Mouse (Mus musculus) intestine, embryonic 15.5 days (tissue): Measurements from ENCODE around the gene 6330403K07Rik. TPM values are rescaled to one million over a fixed set of nuclear protein-coding genes. Genes with fewer than 3 reads are reported as not detected.

Experiments used
- polyA plus RNA-seq: library from polyadenylated mRNA; unstranded; fragments of >200 nt; fragmentation: Nextera tagmentation; extraction: Ambion mirVana; gene quantifications from 2 replicates; pipeline ENCODE4 v1.2.1, GENCODE M21; 2015

6330403K07Rik gene
- polyA plus RNA-seq, 1 experiment from 2014 or later = 76.7 TPM

Other genes starting within 250 kb of the 6330403K07Rik start
- gene Scimp, start 220.9 kb downstream of the 6330403K07Rik start, polyA plus RNA-seq = 0.70 and 0.88 TPM in 2 replicates
- gene Rabep1, start 188.7 kb downstream of the 6330403K07Rik start, polyA plus RNA-seq = 51.4 and 53.9 TPM in 2 replicates
- gene Nup88, start 63.5 kb downstream of the 6330403K07Rik start, polyA plus RNA-seq = 100 and 104 TPM in 2 replicates
- 63.3 and 66.7 TPM in 2 replicates for gene Rpain, start 63.3 kb downstream of the 6330403K07Rik start, polyA plus RNA-seq
- gene C1qbp, start 50.5 kb downstream of the 6330403K07Rik start, polyA plus RNA-seq = 360 and 393 TPM in 2 replicates
- 15.0 and 16.0 TPM in 2 replicates for gene Dhx33, start 29.1 kb downstream of the 6330403K07Rik start, polyA plus RNA-seq
- gene Mis12, start 13.9 kb downstream of the 6330403K07Rik start, polyA plus RNA-seq = 34.3 and 35.5 TPM in 2 replicates
- 63.4 and 71.8 TPM in 2 replicates for gene Derl2, start 13.7 kb downstream of the 6330403K07Rik start, polyA plus RNA-seq
- gene Nlrp1a, start 111.2 kb upstream of the 6330403K07Rik start, polyA plus RNA-seq = 0.14 and 0.20 TPM in 2 replicates
- gene Nlrp1b, start 197.2 kb upstream of the 6330403K07Rik start, polyA plus RNA-seq = 0.10 and 0.21 TPM in 2 replicates